Mouse (Mus musculus): ENCODE results near the gene Rbbp8nl. TPM values are rescaled to one million over a fixed set of nuclear protein-coding genes. Genes with fewer than 3 reads are reported as not detected.
A peak's percentile ranks its signal among the peaks of the same experiment; 100 is the strongest.

Rbbp8nl gene
- total RNA-seq, 2 experiments from 2014 or later, result not detected

DNA sequence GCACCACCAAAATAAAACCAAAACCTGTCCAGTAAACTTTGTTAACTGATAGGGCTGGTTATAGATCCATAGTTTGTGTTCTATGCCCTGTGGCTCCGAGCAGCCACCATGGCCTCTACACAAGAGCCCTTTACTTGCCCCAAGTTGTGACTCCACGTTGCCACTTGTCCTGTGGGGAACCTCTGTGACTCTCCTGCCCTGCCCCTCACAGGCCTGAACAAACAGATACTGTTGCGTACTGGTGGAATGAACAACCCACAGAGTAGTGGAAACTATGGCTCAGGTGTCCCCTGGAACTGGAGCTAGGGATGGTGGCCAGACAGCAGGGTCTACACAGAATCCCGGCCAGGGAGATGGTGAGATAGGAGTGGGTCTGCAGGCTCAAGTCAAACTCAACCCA is 53.9 kb downstream of the Rbbp8nl start:
- no peak for DNase-seq
- intact Hi-C loops (cut with DNase I), result no loop called here

DNA sequence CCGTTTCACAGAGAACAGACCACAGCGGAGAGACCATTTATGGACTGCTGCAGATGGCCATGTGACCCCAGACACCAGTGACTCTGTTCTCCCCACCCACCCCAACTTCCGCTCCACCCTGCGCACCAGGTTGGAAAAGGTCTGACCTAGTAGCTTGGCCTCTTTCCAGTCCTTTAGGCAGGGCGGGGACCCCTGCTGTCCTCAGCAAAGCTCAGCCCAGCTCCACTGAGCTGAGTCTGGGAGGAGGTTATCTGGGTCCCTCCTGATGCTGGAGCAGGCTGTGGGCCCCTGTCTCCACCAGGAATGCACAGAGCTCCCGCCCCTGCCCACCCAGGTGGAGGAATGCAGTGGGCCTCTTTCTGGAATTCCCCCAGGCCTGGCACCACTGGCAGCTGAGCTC is 54.7 kb downstream of the Rbbp8nl start:
- no peak for DNase-seq
- intact Hi-C loops (cut with DNase I), result no loop called here

DNA sequence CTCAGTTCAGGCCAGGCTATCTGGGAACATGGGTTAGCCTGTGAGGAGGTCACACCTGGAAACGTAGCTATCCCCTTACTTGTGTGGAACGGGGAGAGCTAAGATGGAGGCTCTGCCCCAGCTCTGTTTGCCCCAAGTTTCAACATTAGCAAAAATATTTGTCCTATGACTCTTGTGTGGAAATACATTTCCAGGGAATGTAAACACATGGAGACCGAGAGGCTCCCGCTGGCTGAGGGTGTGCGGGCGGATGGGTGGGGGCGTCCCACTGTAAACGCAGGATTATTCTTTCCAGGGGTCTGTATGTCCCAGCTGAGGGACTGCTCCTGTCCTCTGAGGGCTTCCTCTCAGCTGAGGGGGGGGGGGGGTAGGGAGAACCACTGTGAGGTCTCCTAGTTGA is 55.3 kb downstream of the Rbbp8nl start:
- no peak for DNase-seq
- intact Hi-C loops (cut with DNase I), result no loop called here

DNA sequence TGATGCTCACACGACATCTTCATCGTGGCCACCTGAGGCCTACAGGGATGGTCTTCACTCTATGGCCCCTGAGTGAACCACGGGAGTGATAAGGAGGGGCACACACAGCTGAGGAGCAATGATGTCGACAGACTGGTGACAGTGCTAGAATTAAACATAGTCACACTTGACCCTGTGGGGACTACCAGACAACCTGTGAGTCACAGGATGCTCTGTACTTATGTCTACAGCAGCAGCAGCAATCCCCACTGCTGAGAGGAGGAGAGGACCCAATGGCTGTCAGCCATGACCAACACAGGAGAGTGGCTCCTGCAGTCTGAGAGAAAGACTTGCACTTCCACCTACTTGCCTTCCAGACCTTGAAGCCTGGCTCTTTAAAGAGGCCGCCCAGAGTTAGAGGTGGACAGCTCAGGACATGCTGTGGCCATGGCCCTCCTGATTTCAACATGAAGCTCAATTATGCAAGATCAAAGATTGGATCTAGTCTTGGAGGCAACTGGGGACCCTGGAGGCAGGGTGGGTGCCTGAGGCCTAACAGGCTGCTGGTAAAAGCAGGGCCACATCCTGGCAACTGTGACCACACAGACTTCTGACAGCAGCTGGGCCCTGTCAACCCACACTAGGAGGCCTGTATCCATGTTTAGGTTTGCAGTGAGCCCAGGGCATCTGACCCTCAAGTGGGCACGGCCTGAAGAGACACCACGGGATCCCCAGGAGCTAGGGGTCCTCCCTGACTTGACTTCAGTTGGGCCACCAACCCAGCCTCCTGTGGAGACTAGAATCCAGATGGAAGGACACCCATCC is 56.4 kb downstream of the Rbbp8nl start:
- intact Hi-C loops (cut with DNase I), result no loop called here

DNA sequence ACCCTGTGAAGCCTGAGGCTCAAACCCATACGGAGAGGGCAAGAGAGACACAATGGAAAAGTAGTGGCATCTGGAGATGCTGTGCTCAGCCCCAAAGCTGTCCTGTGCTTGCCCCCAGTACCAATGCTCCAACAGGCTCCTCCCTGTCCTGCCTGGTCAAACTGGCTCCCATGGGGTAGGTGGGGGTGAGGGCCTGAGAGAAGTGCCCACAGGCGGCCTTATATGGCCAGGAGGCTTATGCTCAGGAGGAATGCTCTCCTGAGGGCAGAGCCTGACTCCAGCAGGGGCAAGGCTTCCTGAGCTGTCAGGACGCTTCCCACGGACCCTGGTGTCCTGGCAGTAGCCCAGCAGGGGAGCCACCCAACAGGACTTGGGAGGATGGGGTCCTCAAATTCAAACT is 59.2 kb downstream of the Rbbp8nl start:
- intact Hi-C loops (cut with DNase I), result no loop called here

More for the DNA sequence above, 56.4 kb downstream of the Rbbp8nl start:
- no peak for DNase-seq

DNA sequence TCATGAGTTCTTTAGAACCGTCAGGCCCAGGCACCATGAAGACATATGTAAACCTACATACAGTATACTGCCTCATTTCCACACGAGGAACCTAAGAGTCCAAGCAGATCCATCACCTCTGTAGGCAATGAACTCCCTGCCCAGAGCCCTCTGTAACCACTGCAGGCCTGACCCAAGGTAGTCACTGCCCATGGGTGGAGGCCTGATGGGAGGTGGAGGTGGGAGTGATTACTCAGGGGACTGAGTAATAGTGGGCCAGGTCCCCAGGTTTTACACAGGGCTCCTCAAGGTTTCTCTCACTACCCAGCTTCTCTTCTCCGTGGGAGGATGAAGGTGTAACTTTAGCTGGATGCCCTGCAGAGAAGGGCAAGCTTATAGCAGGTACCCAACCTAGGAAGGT is 60.5 kb downstream of the Rbbp8nl start:
- no peak for DNase-seq
- intact Hi-C loops (cut with DNase I), result no loop called here

More for the DNA sequence above, 59.2 kb downstream of the Rbbp8nl start:
- no peak for DNase-seq

DNA sequence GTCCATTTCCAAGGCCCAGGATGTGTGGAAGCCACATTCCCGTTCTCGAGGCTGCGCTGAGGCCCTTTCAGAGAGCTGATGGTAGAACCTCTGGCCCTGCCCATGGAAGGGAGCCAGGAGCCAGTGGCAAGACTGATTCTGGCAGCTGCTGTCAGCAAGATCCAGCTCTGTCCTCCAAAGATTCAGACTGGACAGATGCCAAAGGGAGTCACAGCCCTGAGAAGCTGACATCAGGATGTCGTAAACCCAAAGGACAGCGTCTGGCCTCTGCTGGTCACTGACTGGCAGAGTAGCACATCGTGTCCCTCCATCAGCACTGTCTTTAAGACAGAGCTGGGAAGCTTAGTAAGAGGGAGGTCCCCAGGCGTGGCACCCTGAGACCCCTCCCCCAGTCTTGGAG is 61.1 kb downstream of the Rbbp8nl start:
- intact Hi-C loops (cut with DNase I), result no loop called here
- peak in 1 of 2 experiments; percentile 60 for DNase-seq

DNA sequence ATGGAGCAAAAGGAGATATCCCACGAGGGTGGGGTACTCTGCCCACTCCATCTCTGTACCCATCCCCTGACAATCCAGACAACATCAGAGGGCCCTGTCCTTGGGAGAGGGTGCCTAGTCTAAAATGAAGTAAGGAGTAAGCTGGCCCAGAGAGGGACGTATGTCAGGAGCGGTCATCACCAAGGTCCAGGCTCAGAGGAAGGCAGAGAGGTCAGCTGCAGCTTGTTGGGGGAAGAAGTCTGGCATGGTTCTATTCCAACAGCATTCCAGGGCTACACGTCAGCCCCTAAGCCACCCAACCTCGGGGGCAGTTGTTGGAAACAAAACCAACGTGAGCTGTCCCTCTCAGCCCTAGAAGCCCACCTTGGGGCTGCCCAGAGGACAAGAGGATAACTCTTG is 61.6 kb downstream of the Rbbp8nl start:
- intact Hi-C loops (cut with DNase I), result no loop called here
- DNase-seq, result no peak

Small RNAs within 50 kb of the gene (microRNA-seq; reads per million reads assigned to microRNA genes)
- 0 reads per million in 2 experiments for gene Mir3091

Other genes with a start within 250 kb of the Rbbp8nl start
- 100 to 1,000 TPM; 117 to 131 TPM for gene Psma7, start 247.4 kb downstream of the Rbbp8nl start, total RNA-seq (2021)
- gene Ss18l1, start 247.4 kb downstream of the Rbbp8nl start, total RNA-seq (2021), result 1 to 10 TPM; 1.2 to 2.1 TPM
- 10 to 100 TPM; 12.3 to 16.9 TPM for gene Mtg2, start 219.3 kb downstream of the Rbbp8nl start, total RNA-seq (2021)
- not detected for gene Hrh3, start 185.4 kb downstream of the Rbbp8nl start, total RNA-seq (2021)
- gene Osbpl2, start 170.6 kb downstream of the Rbbp8nl start, total RNA-seq (2021), result 10 to 100 TPM; 15.5 to 17.0 TPM
- gene Adrm1, start 118.4 kb downstream of the Rbbp8nl start, total RNA-seq (2021), result 100 to 1,000 TPM in 1 of 2 experiments, 10 to 100 TPM in 1; 95.4 to 103 TPM
- gene Lama5, start 64.0 kb downstream of the Rbbp8nl start, total RNA-seq (2021), result 10 to 100 TPM in 1 of 2 experiments, 1 to 10 TPM in 1; 8.7 to 11.2 TPM
- 100 to 1,000 TPM; 310 to 370 TPM for gene Rps21, start 32.5 kb downstream of the Rbbp8nl start, total RNA-seq (2021)
- 10 to 100 TPM in 1 of 2 experiments, 1 to 10 TPM in 1; 9.7 to 11.5 TPM for gene Cables2, start 16.4 kb downstream of the Rbbp8nl start, total RNA-seq (2021)
- not detected for gene Gata5, start 44.8 kb upstream of the Rbbp8nl start, total RNA-seq (2021)
- under 1 TPM in 1 of 2 experiments, not detected in 1; 0.08 TPM for gene Slco4a1, start 166.4 kb upstream of the Rbbp8nl start, total RNA-seq (2021)
- not detected for gene Ntsr1, start 210.1 kb upstream of the Rbbp8nl start, total RNA-seq (2021)